Mouse (Mus musculus): Measurements from ENCODE around the gene Otop3.

Gene Otop3

GRCm38 (mm10) chr11:115337826-115338225 is 3.3 kb downstream of the Otop3 start:
- ChIA-PET POLR2A (interaction anchor here in 2 of 4 experiments (0.8 to 1.1 kb wide), 2 partner anchors 8 to 199 kb away, joined by 3 to 4 read pairs; no protein-coding TSS in a partner anchor), CTCF (interaction anchor here in 3 of 4 experiments (0.5 to 2.6 kb wide), 7 partner anchors 10 to 297 kb away, joined by 3 to 12 read pairs (median 3); partner anchors contain the start of gene Ush1g (in 1 of the 3))

- ChIA-PET CTCF (interaction anchor here in 3 of 4 experiments (0.6 to 1.9 kb wide), 3 partner anchors 13 to 1219 kb away, joined by 5 to 7 read pairs (median 5); no protein-coding TSS in a partner anchor), POLR2A (no interaction called here)
Measured at GRCm38 (mm10) chr11:115341246-115341645, 6.7 kb downstream of the Otop3 start.

DNA sequence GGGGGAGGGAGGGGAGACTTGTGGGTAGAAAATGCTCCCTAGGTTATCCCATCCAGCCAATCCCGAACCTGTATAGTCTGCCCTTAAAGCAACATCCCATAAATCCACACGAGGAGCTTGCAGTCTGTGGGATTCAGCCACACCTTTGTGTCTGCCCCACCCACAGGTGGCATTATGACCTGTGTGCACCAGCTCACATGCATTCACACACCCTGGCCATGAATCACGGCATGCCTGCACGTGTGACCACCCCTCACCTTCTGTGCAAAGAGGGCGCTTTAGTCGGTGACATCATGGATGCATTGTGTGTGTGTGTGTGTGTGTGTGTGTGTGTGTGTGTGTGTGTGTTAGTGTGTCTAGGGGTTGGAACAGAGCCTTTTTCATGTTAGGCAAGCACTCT is 7.3 kb downstream of the Otop3 start:
- CTCF ChIA-PET: interaction anchor here in 3 of 4 experiments (0.7 to 2.2 kb wide), 4 partner anchors 12 to 1218 kb away, joined by 4 to 7 read pairs (median 6); partner anchors contain the start of gene Fdxr (in 1 of the 3)
- POLR2A ChIA-PET: interaction anchor here in 1 of 4 experiments (1.0 kb wide), 1 partner anchor 86 kb away, joined by 4 read pairs; no protein-coding TSS in a partner anchor

- ChIA-PET POLR2A (interaction anchor here in 3 of 4 experiments (0.6 to 2.1 kb wide), 10 partner anchors 8 to 469 kb away, joined by 3 to 7 read pairs (median 3); partner anchors contain the start of genes Fdxr (in 1 of the 3), Hid1 (in 1 of the 3) and Otop3 (in 1 of the 3)), CTCF (interaction anchor here (0.5 to 3.1 kb wide), 15 partner anchors 9 to 202 kb away, joined by 3 to 19 read pairs (median 4); no protein-coding TSS in a partner anchor)
Measured at GRCm38 (mm10) chr11:115344967-115345366, 10.4 kb downstream of the Otop3 start.

- POLR2A ChIA-PET: interaction anchor here in 3 of 4 experiments (0.6 to 2.1 kb wide), 9 partner anchors 8 to 1688 kb away, joined by 3 to 7 read pairs (median 3); partner anchors contain the start of genes Fdxr (in 1 of the 3), Hid1 (in 1 of the 3) and Otop3 (in 1 of the 3)
- CTCF ChIA-PET: interaction anchor here (0.5 to 3.1 kb wide), 20 partner anchors 8 to 353 kb away, joined by 3 to 19 read pairs (median 3); partner anchors contain the start of gene Fads6 (in 1 of the 4)
Measured at GRCm38 (mm10) chr11:115345515-115345914, 11.0 kb downstream of the Otop3 start.

- ChIA-PET POLR2A (interaction anchor here in 3 of 4 experiments (0.6 to 1.7 kb wide), 5 partner anchors 16 to 188 kb away, joined by 3 to 8 read pairs (median 4); partner anchors contain the start of genes Fads6 (in 1 of the 3) and Slc9a3r1 (in 1 of the 3)), CTCF (interaction anchor here (0.5 to 1.9 kb wide), 12 partner anchors 9 to 379 kb away, joined by 3 to 10 read pairs (median 4); partner anchors contain the start of gene Slc9a3r1 (in 1 of the 4))
Measured at GRCm38 (mm10) chr11:115348681-115349248, 14.2 kb downstream of the Otop3 start.

DNA sequence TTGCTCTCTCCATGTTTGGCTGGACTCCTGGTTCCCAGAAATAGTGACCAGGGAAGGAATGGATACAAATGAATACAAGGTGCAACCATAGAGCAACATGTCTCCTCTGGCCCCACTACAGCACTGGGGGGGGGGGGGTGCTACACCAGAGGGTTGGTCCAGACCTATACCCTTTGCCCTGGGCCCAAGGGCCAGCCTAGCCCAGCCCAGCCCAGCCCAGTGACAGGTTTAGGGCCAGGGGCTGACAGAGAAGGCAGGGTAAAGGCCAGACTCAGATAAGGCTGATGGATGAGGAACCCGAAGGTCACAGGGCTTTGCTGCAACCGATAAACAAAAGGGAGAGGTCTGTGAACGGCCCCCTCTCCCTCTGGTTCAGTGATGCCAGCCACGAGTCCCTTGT is 15.4 kb downstream of the Otop3 start:
- ChIA-PET CTCF (interaction anchor here in 1 of 4 experiments (0.5 to 2.0 kb wide), 3 partner anchors 8 to 29 kb away, joined by 3 to 4 read pairs (median 4); no protein-coding TSS in a partner anchor), POLR2A (interaction anchor here in 2 of 4 experiments (0.7 to 1.7 kb wide), 3 partner anchors 8 to 187 kb away, joined by 3 to 8 read pairs (median 3); partner anchors contain the start of gene Slc9a3r1 (in 1 of the 2))

GRCm38 (mm10) chr11:115353375-115353774 is 18.8 kb downstream of the Otop3 start:
- CTCF ChIA-PET: interaction anchor here (0.5 to 5.9 kb wide), 48 partner anchors 8 to 272 kb away, joined by 3 to 50 read pairs (median 6); partner anchors contain the start of genes Ush1g (in 3 of the 4), Hid1 (in 2 of the 4), Fads6 (in 1 of the 4) and Fdxr (in 1 of the 4)
- POLR2A ChIA-PET: interaction anchor here in 2 of 4 experiments (0.6 to 1.5 kb wide), 4 partner anchors 31 to 160 kb away, joined by 3 to 5 read pairs (median 4); partner anchors contain the start of genes Fdxr (in 1 of the 2), Jpt1 (in 1 of the 2) and Ush1g (in 1 of the 2)

DNA sequence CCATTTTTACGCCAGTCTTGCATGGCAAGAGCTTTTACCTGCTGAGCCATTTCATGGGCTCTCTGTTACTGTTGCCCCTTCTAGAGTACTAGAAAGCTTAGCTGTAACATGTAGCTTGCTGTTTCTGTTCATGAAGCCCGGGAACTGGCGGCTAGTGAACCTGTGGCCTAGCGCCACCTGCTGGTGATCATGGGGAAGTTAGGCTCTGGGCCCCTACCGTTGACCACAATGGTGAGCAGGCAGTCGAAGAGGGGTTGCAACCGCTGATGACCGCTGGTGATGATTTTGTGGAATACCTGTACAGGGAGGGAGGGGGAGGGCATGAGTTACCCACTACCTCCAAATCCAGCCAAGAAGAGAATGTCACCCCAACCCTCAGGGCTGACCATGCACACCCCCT is 19.7 kb downstream of the Otop3 start:
- ChIA-PET POLR2A (interaction anchor here in 3 of 4 experiments (0.6 to 1.5 kb wide), 8 partner anchors 21 to 479 kb away, joined by 3 to 5 read pairs (median 4); partner anchors contain the start of genes Fdxr (in 1 of the 3), Jpt1 (in 1 of the 3) and Ush1g (in 1 of the 3)), CTCF (interaction anchor here (0.6 to 5.9 kb wide), 108 partner anchors 8 to 671 kb away, joined by 3 to 50 read pairs (median 4); partner anchors contain the start of genes Hid1 (in 3 of the 4), Slc9a3r1 (in 3 of the 4), Ush1g (in 3 of the 4) and Grin2c (in 2 of the 4))

DNA sequence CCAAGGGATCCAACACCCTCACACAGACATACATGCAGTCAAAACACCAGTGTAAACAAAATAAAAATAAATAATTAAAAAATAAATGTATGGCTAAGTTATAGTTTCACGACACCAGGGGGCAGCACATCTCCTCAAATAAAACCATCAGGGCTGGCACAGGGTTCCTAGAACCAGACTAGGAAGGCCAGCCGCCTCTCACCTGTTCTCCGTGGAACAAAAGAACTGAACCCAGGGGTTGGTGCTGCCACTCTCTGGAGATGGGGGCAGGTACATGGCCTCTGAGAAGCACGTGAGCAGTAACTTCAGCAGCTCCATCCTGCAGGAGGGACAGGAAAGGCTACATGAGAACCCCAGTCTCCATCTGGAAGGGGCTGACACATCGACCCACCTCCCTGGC is 23.9 kb downstream of the Otop3 start:
- CTCF ChIA-PET: interaction anchor here (0.6 to 3.6 kb wide), 25 partner anchors 8 to 205 kb away, joined by 3 to 19 read pairs (median 3); partner anchors contain the start of genes Hid1 (in 2 of the 4), Armc7 (in 1 of the 4), Fads6 (in 1 of the 4) and Fdxr (in 1 of the 4)

GRCm38 (mm10) chr11:115359293-115359692 is 24.8 kb downstream of the Otop3 start:
- ChIA-PET CTCF (interaction anchor here in 2 of 4 experiments (0.8 to 3.6 kb wide), 9 partner anchors 9 to 187 kb away, joined by 3 to 19 read pairs (median 3); partner anchors contain the start of genes Fdxr (in 1 of the 2) and Hid1 (in 1 of the 2)), POLR2A (interaction anchor here in 2 of 4 experiments (0.7 to 1.7 kb wide), 6 partner anchors 8 to 177 kb away, joined by 3 to 6 read pairs (median 4); partner anchors contain the start of genes Hid1 (in 1 of the 2) and Jpt1 (in 1 of the 2))

More for the DNA sequence above, 23.9 kb downstream of the Otop3 start:
- POLR2A ChIA-PET: interaction anchor here in 2 of 4 experiments (0.7 to 1.7 kb wide), 7 partner anchors 8 to 178 kb away, joined by 3 to 6 read pairs (median 4); partner anchors contain the start of genes Hid1 (in 1 of the 2) and Jpt1 (in 1 of the 2)

DNA sequence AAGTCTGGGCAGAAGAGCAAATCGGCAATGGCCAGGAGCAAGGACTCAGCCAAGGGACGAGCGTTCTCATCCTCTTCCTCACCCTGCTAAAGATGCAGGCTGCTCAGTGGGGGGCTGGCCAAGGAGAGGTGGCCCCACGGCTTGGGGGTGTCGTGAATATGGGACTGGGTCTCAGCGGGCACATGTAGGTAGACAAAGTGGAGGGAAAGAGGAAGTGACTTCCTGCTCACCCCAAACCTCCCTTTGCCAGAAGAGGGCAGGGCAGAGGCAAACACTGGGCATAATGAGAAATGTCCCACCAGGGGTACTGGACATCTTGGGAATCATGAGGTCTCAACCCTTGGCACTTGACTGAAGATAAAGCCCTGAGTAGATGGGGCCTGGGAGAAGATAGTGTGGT is 25.2 kb downstream of the Otop3 start:
- ChIA-PET CTCF (interaction anchor here in 3 of 4 experiments (0.6 to 3.6 kb wide), 4 partner anchors 10 to 61 kb away, joined by 4 to 19 read pairs (median 9); no protein-coding TSS in a partner anchor), POLR2A (interaction anchor here in 2 of 4 experiments (1.0 to 1.4 kb wide), 3 partner anchors 8 to 177 kb away, joined by 3 to 5 read pairs (median 4); partner anchors contain the start of gene Hid1 (in 1 of the 2))

DNA sequence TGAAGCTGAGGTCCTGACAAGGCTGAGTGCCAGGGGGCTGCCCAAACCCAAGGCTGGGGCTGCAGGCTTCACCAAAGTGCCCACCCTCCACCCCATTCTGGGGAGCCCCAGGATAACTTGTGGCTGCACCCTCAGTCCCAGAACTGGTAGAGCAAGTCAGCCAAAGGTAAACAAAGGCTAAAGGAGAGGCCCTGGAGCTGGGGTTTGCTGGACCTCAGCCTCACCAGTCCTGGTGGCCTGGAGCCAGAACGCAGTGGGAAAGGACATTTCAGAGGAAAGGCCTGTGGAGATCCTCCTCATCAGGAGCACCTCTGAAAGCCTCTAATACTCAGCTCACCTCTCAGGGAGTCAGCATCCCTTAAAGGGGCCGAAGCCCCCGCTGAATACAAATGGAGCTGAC is 29.6 kb downstream of the Otop3 start:
- ChIA-PET POLR2A (interaction anchor here in 2 of 4 experiments (0.9 to 1.5 kb wide), 4 partner anchors 14 to 150 kb away, joined by 3 to 5 read pairs (median 4); partner anchors contain the start of genes Cdr2l (in 1 of the 2) and Jpt1 (in 1 of the 2)), CTCF (interaction anchor here in 3 of 4 experiments (0.9 to 2.5 kb wide), 4 partner anchors 9 to 18 kb away, joined by 3 to 14 read pairs (median 8); partner anchors contain the start of gene Cdr2l (in 1 of the 3))

- POLR2A ChIA-PET: interaction anchor here (0.6 to 2.1 kb wide), 13 partner anchors 10 to 581 kb away, joined by 3 to 11 read pairs (median 4); partner anchors contain the start of genes Jpt1 (in 2 of the 4), Cdr2l (in 1 of the 4) and Fdxr (in 1 of the 4)
- CTCF ChIA-PET: interaction anchor here (0.5 to 3.0 kb wide), 19 partner anchors 8 to 1896 kb away, joined by 3 to 23 read pairs (median 5); partner anchors contain the start of gene Cdr2l (in 2 of the 4)
Measured at GRCm38 (mm10) chr11:115366039-115366705, 31.6 kb downstream of the Otop3 start.

DNA sequence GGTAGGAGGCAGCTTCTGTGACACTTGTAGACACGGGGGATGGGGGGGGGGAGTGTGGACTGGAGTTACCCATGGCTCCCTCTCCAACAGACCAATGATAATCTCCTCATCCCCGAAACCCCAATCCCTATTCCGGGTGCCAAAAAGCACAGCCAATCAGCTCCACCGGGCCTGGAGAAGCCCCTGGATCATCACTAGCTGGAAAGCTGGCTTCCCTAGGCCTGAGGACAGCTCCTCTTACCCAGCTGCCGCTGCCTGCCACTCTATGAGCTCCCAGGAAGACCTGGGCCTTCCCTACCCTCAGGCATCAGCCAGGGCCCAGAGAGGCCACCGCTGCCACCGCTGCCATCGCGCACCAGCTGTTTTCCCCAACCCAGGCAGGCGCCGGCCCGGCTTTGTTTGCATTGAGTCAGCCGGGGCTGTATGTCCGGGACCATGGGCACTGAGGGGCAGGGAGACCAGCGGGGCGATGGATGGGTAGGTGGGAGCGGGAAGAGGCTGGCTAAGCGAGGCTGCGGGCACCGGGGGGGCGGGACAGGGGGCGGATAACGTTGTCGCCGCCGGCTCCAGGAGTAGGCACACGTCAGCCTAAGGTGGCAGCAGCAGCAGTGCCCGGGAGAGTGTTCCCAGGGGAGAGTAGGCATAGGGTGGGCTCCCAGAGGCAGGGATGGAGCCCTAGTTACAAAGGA is 32.3 kb downstream of the Otop3 start:
- ChIA-PET CTCF (interaction anchor here (0.5 to 3.0 kb wide), 22 partner anchors 9 to 1895 kb away, joined by 3 to 23 read pairs (median 4); partner anchors contain the start of gene Cdr2l (in 2 of the 4)), POLR2A (interaction anchor here (0.6 to 2.6 kb wide), 19 partner anchors 8 to 658 kb away, joined by 3 to 11 read pairs (median 4); partner anchors contain the start of genes Cdr2l (in 2 of the 4), Jpt1 (in 2 of the 4), Fdxr (in 1 of the 4) and Slc9a3r1 (in 1 of the 4))

Data from embryonic stem cell, embryonic (primary cell).